Mouse (Mus musculus): ENCODE data around the gene Pgm1.

The Pgm1 gene

DNA sequence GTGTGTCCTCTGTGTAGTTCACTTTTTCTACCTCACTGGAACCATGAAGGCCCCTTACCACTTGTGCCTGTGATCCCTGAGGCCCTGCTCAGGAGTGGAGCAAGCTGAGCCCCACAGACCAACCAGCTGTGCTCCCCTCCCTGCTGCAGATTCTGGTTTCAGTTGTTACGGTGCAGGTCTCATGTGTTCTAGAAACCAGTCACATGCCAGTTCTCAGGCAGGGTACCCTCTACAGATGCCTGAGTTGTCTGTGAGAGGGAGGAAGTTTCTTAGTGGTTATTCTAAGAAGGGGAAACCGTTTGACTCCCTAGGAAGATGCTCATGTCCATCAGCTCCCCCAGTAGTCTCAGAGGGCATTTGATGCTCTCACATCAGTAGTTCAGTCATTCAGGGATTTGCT is 15.4 kb downstream of the Pgm1 start:
- H3K27me3 ChIP-seq (ENCODE audit: control insufficient read depth, insufficient read depth, low read length, poor library complexity, severe bottlenecking): no peaks in the 10 kb centered on the region
- no peak for DNase-seq (ENCODE audit: low read depth, low spot score)
- no peaks in the 10 kb centered on the region for H3K36me3 ChIP-seq (ENCODE audit: control insufficient read depth, insufficient read depth, low read length, poor library complexity, severe bottlenecking)

DNA sequence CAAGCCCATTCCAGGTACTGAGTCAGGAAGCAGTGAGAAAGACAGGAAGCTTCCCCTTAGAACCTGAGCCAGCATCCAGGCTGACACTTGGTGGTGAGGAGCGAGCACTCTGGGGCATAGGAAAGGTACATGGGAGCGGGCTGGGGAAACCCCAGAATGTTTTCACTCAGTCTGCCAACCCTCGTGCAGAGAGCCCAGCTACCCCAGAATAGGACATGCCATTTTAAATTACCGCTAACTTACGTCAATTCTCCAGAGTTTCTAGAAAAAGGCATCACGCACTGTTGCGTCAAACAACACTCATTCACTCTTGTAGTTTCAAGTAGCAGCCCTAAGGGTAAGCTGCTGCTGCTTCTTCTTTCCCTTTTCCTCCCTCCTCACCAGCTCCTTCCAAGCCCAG is 15.8 kb downstream of the Pgm1 start:
- Histone ChIP-seq H3K27me3 (ENCODE audit: control insufficient read depth, insufficient read depth, low read length, poor library complexity, severe bottlenecking) (no peaks in the 10 kb centered on the region), H3K36me3 (ENCODE audit: control insufficient read depth, insufficient read depth, low read length, poor library complexity, severe bottlenecking) (no peaks in the 10 kb centered on the region)
- no peak for DNase-seq (ENCODE audit: low read depth, low spot score)

DNA sequence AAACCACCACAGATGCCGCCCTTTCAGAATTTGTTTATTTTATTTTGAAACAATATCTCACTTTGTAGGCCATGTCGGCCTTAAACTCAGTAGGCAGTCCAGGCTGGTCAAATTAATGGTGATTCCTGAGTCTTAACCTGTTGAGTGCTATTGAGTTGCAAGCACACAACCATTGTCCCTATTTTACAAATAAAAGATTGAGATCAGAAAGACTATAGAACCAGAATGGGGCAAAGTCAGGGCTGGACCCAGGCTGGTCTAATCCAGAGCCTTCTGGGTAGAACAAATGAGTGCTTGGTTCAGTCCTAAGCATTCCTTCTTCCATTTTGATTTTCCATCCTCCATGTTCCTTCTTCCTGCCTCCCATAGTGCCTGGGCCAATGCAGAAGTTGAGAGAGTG is 17.3 kb downstream of the Pgm1 start:
- Histone ChIP-seq H3K27me3 (ENCODE audit: control insufficient read depth, insufficient read depth, low read length, poor library complexity, severe bottlenecking) (no peaks in the 10 kb centered on the region), H3K36me3 (ENCODE audit: control insufficient read depth, insufficient read depth, low read length, poor library complexity, severe bottlenecking) (no peaks in the 10 kb centered on the region)
- DNase-seq (ENCODE audit: low read depth, low spot score): no peak

DNA sequence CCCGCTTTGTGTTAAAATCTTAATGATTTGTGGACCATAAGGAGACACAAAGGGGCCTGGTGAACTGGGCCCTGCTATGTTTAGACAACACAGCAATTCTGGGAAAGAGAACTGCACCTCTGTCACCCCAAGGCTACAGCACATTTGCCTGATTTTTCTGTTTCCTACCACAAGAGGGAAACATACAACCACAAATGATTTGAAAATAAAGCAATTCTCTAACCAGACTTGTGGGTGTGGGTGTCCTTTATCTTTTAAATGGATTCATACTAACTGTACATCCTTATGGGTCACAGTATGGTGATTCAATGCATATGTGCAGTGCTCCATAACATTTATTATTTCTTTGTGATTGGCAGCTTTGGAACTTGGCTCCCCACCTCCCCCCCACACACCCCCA is 18.0 kb downstream of the Pgm1 start:
- no peaks in the 10 kb centered on the region for H3K36me3 ChIP-seq (ENCODE audit: control insufficient read depth, insufficient read depth, low read length, poor library complexity, severe bottlenecking)
- DNase-seq (ENCODE audit: low read depth, low spot score): peak; percentile 19
- H3K27me3 ChIP-seq (ENCODE audit: control insufficient read depth, insufficient read depth, low read length, poor library complexity, severe bottlenecking): no peaks in the 10 kb centered on the region

DNA sequence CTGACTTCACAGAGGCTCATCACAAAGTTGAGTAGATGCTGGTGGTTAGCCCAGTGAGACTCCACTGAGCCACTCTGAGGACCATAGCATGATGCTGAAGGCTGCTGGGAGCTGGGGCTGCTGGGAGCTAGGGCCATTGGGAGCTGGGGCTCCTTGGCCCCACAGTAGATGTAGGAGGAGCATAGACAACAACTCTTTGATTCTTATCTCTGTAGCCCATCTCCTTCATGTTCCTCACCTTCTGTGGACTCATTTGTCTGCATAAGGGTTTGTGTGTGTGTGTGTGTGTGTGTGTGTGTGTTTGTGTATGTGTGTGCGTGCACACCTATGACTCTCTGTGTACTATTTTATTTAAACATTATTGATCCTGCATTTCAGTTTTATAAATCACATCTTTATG is 18.7 kb downstream of the Pgm1 start:
- Histone ChIP-seq H3K27me3 (ENCODE audit: control insufficient read depth, insufficient read depth, low read length, poor library complexity, severe bottlenecking) (no peaks in the 10 kb centered on the region), H3K36me3 (ENCODE audit: control insufficient read depth, insufficient read depth, low read length, poor library complexity, severe bottlenecking) (no peaks in the 10 kb centered on the region)
- DNase-seq (ENCODE audit: low read depth, low spot score): no peak

GRCm38 (mm10) chr4:99953904-99954303 is 24.7 kb downstream of the Pgm1 start:
- DNase-seq (ENCODE audit: low read depth, low spot score): no peak
- H3K27me3 ChIP-seq (ENCODE audit: control insufficient read depth, insufficient read depth, low read length, poor library complexity, severe bottlenecking): no peaks in the 10 kb centered on the region
- no peaks in the 10 kb centered on the region for H3K36me3 ChIP-seq (ENCODE audit: control insufficient read depth, insufficient read depth, low read length, poor library complexity, severe bottlenecking)

GRCm38 (mm10) chr4:99955396-99955795 is 26.2 kb downstream of the Pgm1 start:
- DNase-seq (ENCODE audit: low read depth, low spot score): no peak
- Histone ChIP-seq H3K27me3 (ENCODE audit: control insufficient read depth, insufficient read depth, low read length, poor library complexity, severe bottlenecking) (no peaks in the 10 kb centered on the region), H3K36me3 (ENCODE audit: control insufficient read depth, insufficient read depth, low read length, poor library complexity, severe bottlenecking) (no peaks in the 10 kb centered on the region)

- no peak for DNase-seq (ENCODE audit: low read depth, low spot score)
- Histone ChIP-seq H3K27me3 (ENCODE audit: control insufficient read depth, insufficient read depth, low read length, poor library complexity, severe bottlenecking) (no peaks in the 10 kb centered on the region), H3K36me3 (ENCODE audit: control insufficient read depth, insufficient read depth, low read length, poor library complexity, severe bottlenecking) (no peaks in the 10 kb centered on the region)
Measured at GRCm38 (mm10) chr4:99957186-99957585, 28.0 kb downstream of the Pgm1 start.

DNA sequence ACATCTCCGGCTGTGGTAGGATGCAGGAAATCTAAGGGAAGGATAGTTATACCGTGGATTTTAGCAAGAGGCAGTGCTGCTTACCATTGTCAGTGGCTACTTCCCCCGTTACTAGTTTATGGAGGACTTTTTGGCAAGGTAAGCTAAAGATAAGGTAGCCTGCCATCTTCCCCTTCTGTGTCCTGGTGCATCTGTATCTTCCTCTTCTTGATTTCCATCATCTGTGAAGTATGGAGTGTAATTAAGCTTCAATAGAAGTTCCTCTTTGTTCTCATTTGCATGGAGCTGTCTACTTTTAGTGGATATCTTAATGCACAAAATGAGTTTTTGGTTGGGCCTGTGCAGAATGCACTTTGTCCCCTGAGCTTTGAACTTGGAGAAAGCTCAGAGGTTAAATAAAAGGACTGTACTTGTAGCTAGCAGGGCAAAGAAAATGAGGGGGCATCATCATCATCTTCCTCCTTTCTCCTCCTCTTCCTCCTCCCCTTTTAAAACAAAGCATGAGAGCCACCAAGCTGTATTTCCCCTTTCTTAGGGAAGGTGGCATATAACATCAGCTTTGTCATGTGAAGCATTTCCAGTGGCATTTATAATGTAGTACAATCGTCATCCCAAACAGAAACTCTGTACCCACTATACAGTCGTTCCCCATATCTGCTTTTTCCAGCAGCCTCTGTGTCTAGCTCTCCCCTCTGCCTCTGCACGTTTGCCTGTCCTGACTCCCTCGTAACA is 29.0 kb downstream of the Pgm1 start:
- DNase-seq (ENCODE audit: low read depth, low spot score): no peak
- Histone ChIP-seq H3K36me3 (ENCODE audit: control insufficient read depth, insufficient read depth, low read length, poor library complexity, severe bottlenecking) (no peaks in the 10 kb centered on the region), H3K27me3 (ENCODE audit: control insufficient read depth, insufficient read depth, low read length, poor library complexity, severe bottlenecking) (no peaks in the 10 kb centered on the region)

DNA sequence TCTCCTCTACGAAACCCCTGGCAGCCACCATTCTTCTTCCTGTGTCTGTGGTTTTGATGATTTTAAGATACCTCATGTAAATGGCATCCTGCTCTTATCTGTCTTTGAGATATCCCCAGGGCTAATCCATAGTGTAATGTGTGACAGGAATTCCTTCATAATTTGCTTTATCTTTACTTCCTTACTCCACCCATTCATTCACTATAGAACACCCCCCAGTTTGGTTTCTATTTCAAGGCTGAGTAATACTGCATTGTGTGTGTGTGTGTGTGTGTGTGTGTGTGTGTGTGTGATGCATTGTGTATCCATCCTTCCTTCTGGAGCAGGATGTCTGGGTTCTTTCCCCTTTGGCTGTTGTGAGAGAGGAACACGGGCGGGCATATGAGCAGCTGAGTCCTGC is 30.1 kb downstream of the Pgm1 start:
- Histone ChIP-seq H3K36me3 (ENCODE audit: control insufficient read depth, insufficient read depth, low read length, poor library complexity, severe bottlenecking) (no peaks in the 10 kb centered on the region), H3K27me3 (ENCODE audit: control insufficient read depth, insufficient read depth, low read length, poor library complexity, severe bottlenecking) (no peaks in the 10 kb centered on the region)
- DNase-seq (ENCODE audit: low read depth, low spot score): no peak

DNA sequence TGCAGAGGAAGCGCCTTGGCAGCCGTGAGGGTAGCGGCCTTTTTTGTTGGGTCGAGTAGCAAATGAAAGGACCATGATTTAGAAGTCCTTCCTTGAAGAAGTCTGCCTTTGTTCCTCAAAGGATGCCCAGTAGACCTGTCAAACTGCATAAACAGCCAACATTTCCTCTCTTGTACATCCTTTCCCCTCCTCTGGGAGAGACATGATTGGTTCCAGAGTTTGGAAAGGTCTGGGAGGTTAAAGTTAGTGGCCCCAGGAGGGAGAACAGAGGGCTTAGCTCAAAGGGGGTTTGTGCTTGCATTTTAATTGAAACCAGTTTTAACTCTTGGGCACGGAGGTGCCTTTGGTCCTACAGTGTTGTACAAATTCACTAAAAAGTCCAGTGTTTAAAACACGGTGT is 37.3 kb downstream of the Pgm1 start:
- Histone ChIP-seq H3K27me3 (ENCODE audit: control insufficient read depth, insufficient read depth, low read length, poor library complexity, severe bottlenecking) (no peaks in the 10 kb centered on the region), H3K36me3 (ENCODE audit: control insufficient read depth, insufficient read depth, low read length, poor library complexity, severe bottlenecking) (0 out of 2 replicates have a peak, but pooled peaks cover 4% of the 10 kb centered on the region)
- no peak for DNase-seq (ENCODE audit: low read depth, low spot score)

DNA sequence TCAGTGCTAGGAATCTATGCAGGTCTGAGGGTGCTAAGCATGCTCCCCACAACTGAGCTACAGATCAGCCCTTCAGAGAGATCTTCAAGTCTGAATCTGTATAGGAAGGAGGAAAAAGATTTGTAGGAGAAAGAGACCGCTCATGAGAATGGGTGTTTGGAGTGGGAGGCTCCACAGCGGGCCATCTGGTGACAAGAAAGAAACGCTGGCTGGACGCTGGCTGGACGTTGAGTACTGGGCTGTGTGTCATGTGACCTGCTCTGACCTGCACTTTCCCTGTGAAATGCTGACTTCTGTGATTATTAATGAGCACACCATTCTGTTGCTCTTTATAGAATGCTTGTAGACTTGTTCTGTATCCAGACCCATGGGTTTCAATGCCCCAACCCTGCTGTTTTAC is 40.1 kb downstream of the Pgm1 start:
- no peak for DNase-seq (ENCODE audit: low read depth, low spot score)
- H3K36me3 ChIP-seq (ENCODE audit: control insufficient read depth, insufficient read depth, low read length, poor library complexity, severe bottlenecking): 0 out of 2 replicates have a peak, but pooled peaks cover 4% of the 10 kb centered on the region
- H3K27me3 ChIP-seq (ENCODE audit: control insufficient read depth, insufficient read depth, low read length, poor library complexity, severe bottlenecking): no peaks in the 10 kb centered on the region

DNA sequence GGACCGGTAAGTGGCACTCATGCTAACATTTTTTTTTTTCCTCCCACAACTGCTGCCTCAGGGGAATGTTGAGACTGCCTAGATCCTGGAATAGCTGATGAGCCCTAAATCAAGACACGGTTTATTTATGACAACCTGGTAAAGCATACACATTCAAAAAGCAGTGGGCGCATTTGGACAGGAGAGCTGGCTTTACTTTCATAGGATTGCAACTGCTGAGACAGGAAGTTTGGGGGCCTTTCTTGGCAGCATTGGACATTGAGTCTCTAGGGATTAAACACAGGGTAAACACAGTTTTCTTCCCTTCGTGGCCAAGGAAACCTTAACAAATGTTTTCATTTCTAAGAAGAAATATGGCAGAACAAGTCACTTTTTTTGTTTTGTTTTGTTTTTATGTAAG is 40.9 kb downstream of the Pgm1 start:
- no peak for DNase-seq (ENCODE audit: low read depth, low spot score)
- H3K36me3 ChIP-seq (ENCODE audit: control insufficient read depth, insufficient read depth, low read length, poor library complexity, severe bottlenecking): 0 out of 2 replicates have a peak, but pooled peaks cover 4% of the 10 kb centered on the region
- no peaks in the 10 kb centered on the region for H3K27me3 ChIP-seq (ENCODE audit: control insufficient read depth, insufficient read depth, low read length, poor library complexity, severe bottlenecking)

DNA sequence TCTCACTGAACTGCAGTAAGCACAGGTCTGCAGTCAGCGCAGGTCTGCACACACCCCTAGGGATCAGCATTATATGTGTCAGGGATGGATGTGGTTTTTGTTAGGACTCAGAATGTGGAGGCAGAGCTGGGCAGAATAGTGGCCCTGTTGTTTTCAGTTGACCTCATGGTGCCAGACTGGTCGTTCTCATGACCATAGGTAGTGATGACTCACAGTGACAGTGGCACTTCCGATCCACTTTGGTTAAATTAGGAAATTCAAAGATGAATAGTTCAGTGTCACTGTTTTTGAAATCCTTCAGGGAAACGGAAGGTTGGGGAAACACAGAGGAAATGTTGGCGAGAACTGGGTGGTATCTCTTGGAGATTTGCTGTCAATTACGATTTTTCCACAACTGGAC is 43.7 kb downstream of the Pgm1 start:
- Histone ChIP-seq H3K36me3 (ENCODE audit: control insufficient read depth, insufficient read depth, low read length, poor library complexity, severe bottlenecking) (0 out of 2 replicates have a peak, but pooled peaks cover 4% of the 10 kb centered on the region), H3K27me3 (ENCODE audit: control insufficient read depth, insufficient read depth, low read length, poor library complexity, severe bottlenecking) (no peaks in the 10 kb centered on the region)
- DNase-seq (ENCODE audit: low read depth, low spot score): no peak

DNA sequence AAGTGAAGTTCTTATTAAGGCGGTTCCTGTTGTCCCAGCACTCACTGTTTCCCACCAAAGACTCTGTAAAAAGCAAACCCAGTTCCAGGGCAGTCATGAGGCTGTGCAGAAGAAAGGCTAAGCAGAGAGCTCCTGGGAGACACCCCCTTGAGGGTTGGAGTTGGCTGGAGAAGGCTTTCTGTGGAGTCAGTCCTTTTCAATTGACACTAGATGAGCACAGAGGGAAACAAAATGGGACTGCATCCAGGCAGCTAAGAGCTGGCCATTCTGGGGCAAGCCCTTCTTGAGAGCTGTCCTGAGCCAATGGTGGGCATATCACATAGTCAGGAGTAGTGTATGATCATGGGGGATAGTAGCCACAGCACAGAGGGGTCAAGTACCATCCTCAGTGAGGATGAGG is 44.7 kb downstream of the Pgm1 start:
- no peaks in the 10 kb centered on the region for H3K27me3 ChIP-seq (ENCODE audit: control insufficient read depth, insufficient read depth, low read length, poor library complexity, severe bottlenecking)
- DNase-seq (ENCODE audit: low read depth, low spot score): no peak
- 0 out of 2 replicates have a peak, but pooled peaks cover 1% of the 10 kb centered on the region for H3K36me3 ChIP-seq (ENCODE audit: control insufficient read depth, insufficient read depth, low read length, poor library complexity, severe bottlenecking)

DNA sequence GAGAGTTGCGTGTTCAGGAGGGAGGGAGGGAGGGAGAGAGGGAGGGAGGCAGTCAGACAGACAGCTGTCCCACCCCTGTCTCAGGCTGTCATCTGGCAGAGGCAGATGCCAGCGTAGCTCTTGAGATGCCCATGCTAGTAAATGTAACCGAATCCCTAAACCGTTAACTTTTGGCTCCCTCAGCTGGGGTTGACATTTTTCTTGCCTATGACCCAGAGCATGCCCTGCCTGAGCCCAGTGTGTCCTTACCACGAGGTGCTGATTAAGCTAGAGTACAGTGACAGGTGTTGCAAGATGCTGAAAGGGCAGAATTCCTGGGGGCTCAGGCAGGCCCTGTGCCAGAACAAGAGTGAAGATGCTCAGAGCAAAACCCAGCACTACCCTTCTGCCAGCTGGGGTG is 45.2 kb downstream of the Pgm1 start:
- no peaks in the 10 kb centered on the region for H3K27me3 ChIP-seq (ENCODE audit: control insufficient read depth, insufficient read depth, low read length, poor library complexity, severe bottlenecking)
- DNase-seq (ENCODE audit: low read depth, low spot score): no peak
- 0 out of 2 replicates have a peak, but pooled peaks cover 1% of the 10 kb centered on the region for H3K36me3 ChIP-seq (ENCODE audit: control insufficient read depth, insufficient read depth, low read length, poor library complexity, severe bottlenecking)
